Mouse (Mus musculus) midbrain, embryonic 11.5 days (tissue): ENCODE measurements around the gene Coa5. TPM values are rescaled to one million over a fixed set of nuclear protein-coding genes. Genes with fewer than 3 reads are reported as not detected.

Source experiments
- ATAC-seq: fragments of 200-750 bp; cut with Nextera tagmentation; 2 replicates; pipeline ENCODE4 v1.8.0; 2017; ENCODE audit warnings: moderate TSS enrichment, moderate library complexity; ENCODE audit not compliant: low FRiP score
- DNase-seq: peaks from one replicate; pipeline ENCODE4 v3.0.0; 2015; ENCODE audit warnings: low spot score; ENCODE audit errors: missing footprints
- H3K27ac ChIP-seq: fragments of 300-500 bp; sonication (generic); 2 replicates; pipeline ENCODE4 v1.5.1; 2014; ENCODE audit warnings: low read depth, low read length
- H3K27me3 ChIP-seq: fragments of 300-500 bp; sonication (generic); 2 replicates; pipeline ENCODE4 v1.6.1; 2014; ENCODE audit warnings: mild to moderate bottlenecking, low read length, moderate library complexity, mixed read lengths; ENCODE audit not compliant: control insufficient read depth, insufficient read depth
- H3K36me3 ChIP-seq: fragments of 300-500 bp; sonication (generic); 2 replicates; pipeline ENCODE4 v1.6.1; 2014; ENCODE audit warnings: mild to moderate bottlenecking, low read length, moderate library complexity, mixed read lengths; ENCODE audit not compliant: control insufficient read depth, insufficient read depth
- H3K4me1 ChIP-seq: fragments of 300-500 bp; sonication (generic); 2 replicates; pipeline ENCODE4 v1.6.1; 2014; ENCODE audit warnings: low read length; ENCODE audit not compliant: control insufficient read depth, insufficient read depth
- H3K4me2 ChIP-seq: fragments of 300-500 bp; sonication (generic); 2 replicates; pipeline ENCODE4 v1.6.1; 2014; ENCODE audit warnings: mild to moderate bottlenecking, moderate library complexity
- H3K4me3 ChIP-seq: fragments of 300-500 bp; sonication (generic); 2 replicates; pipeline ENCODE4 v1.5.1; 2014; ENCODE audit warnings: low read depth, low read length
- H3K9ac ChIP-seq: fragments of 300-500 bp; sonication (generic); 2 replicates; pipeline ENCODE4 v1.6.1; 2014; ENCODE audit warnings: low read length
- H3K9me3 ChIP-seq: fragments of 300-500 bp; sonication (generic); 2 replicates; pipeline ENCODE4 v1.6.1; 2016; ENCODE audit warnings: low read length; ENCODE audit not compliant: control insufficient read depth
- WGBS: fragments of 180-500 bp; shearing (Covaris S2); extraction: QIAGEN DNeasy Blood & Tissue Kit; methylation state at CpG from one replicate; pipeline ENCODE4 v1.1.7; 2014; 5-methylcytosine and 5-hydroxymethylcytosine counted together
- polyA plus RNA-seq: library from polyadenylated mRNA; unstranded; fragments of >200 nt; fragmentation: Nextera tagmentation; extraction: Ambion mirVana; gene quantifications from 2 replicates; pipeline ENCODE4 v1.2.1, GENCODE M21; 2014

Gene Coa5
- polyA plus RNA-seq, 1 experiment from 2014 or later = 55.0 TPM

DNA sequence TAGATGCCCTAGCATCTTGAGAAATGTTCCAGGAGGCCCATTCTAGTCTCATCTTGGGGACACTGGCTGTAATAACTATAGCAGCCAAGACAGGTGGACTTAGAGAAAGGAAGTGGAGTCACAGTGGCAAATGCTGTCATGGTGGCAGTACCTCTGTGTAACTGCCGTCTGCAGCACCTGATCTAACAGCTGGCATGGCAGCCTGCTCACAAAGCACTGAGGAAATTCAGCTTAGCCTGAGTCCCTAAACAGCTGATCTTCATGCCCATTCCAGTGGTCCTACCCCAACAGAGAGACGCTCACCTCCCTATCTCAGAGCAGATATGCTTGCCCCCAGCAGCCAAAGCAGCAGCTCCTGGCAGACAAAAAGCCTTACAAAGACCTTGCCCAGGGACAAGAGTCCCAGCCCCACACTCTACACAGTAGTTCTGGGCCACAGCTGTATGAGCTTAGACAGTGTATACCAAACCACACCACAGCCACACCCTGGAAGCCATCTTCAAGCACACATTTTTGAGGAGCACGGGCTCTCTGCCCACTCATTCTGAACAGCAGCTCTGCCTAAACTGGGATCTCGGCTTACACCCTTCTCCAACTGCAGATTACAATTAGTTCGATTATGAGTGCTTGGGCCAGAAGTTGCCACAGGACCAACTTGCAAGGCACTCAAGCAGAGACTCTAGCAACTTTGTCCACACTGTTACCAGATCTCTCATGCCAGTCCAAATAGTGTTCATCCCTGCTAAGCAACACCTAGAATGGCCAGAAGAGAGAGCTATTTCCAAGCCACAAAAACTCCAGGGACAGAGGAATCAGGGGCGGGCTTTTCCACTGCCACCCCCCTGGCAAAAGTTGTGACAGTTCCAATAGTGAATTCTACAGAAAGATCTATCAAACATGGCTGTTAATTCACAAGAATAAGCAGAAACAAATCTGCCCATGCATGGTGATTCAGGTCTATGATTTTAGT is 41.6 kb upstream of the Coa5 start:
- no peak overlapping the region for H3K4me2 ChIP-seq
- no peak overlapping the region for H3K9ac ChIP-seq
- DNase-seq (no peak), ATAC-seq (no peak)
- no peaks in the 10 kb centered on the region for H3K4me1 ChIP-seq
- WGBS = 81% methylated on average over 6 of the region's 6 CpGs
- no peaks in the 10 kb centered on the region for H3K27me3 ChIP-seq
- H3K4me3 ChIP-seq = no peak overlapping the region
- H3K36me3 ChIP-seq = no peaks in the 10 kb centered on the region
- H3K9me3 ChIP-seq = no peaks in the 10 kb centered on the region
- no peak overlapping the region for H3K27ac ChIP-seq

GRCm38 (mm10) chr1:37469007-37469406 is 39.1 kb upstream of the Coa5 start:
- Histone ChIP-seq H3K9me3 (no peaks in the 10 kb centered on the region), H3K27me3 (no peaks in the 10 kb centered on the region), H3K4me2 (no peak overlapping the region), H3K4me3 (no peak overlapping the region), H3K36me3 (no peaks in the 10 kb centered on the region), H3K9ac (no peak overlapping the region), H3K27ac (no peak overlapping the region), H3K4me1 (no peaks in the 10 kb centered on the region)
- DNase-seq (no peak), ATAC-seq (no peak)
- 90% methylated on average over 5 of the region's 5 CpGs for WGBS

DNA sequence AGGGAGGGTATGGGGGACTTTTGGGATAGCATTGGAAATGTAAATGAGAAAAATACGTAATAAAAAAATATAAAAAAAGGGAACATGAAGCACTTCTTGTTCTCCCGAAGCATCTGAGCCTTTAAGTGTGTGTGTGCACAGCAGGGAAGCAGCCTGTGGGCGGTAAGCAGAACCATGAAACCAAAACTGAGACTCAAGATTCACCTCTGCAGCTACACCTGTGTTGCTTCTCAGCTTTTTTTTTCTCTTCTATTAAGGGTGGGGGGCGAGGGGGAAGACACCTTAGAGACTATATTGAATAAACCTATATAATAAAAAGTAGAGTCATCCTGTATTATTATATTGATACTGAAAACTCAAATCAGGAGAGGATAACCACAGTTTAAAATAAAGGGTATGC is 37.9 kb upstream of the Coa5 start:
- 75% methylated on average over 4 of the region's 4 CpGs for WGBS
- Histone ChIP-seq H3K4me3 (no peak overlapping the region), H3K9me3 (no peaks in the 10 kb centered on the region), H3K27ac (no peak overlapping the region), H3K9ac (no peak overlapping the region), H3K4me2 (no peak overlapping the region), H3K27me3 (no peaks in the 10 kb centered on the region), H3K4me1 (no peaks in the 10 kb centered on the region), H3K36me3 (no peaks in the 10 kb centered on the region)
- DNase-seq (no peak), ATAC-seq (no peak)

- H3K36me3 ChIP-seq = no peaks in the 10 kb centered on the region
- no peak for DNase-seq
- no peaks in the 10 kb centered on the region for H3K4me1 ChIP-seq
- H3K4me2 ChIP-seq = no peak overlapping the region
- H3K27me3 ChIP-seq = no peaks in the 10 kb centered on the region
- ATAC-seq = no peak
- no peak overlapping the region for H3K4me3 ChIP-seq
- no peak overlapping the region for H3K27ac ChIP-seq
- no peak overlapping the region for H3K9ac ChIP-seq
- H3K9me3 ChIP-seq = no peaks in the 10 kb centered on the region
- WGBS = 81% methylated on average over 3 of the region's 3 CpGs
These were observed 36.6 kb upstream of the Coa5 start for GRCm38 (mm10) chr1:37466322-37466995.

- WGBS = 86% methylated on average over 10 of the region's 10 CpGs
- DNase-seq (no peak), ATAC-seq (no peak)
- H3K4me1 ChIP-seq = no peaks in the 10 kb centered on the region
- H3K27ac ChIP-seq = no peak overlapping the region
- no peak overlapping the region for H3K4me3 ChIP-seq
- H3K9me3 ChIP-seq = no peaks in the 10 kb centered on the region
- H3K27me3 ChIP-seq = no peaks in the 10 kb centered on the region
- no peaks in the 10 kb centered on the region for H3K36me3 ChIP-seq
- no peak overlapping the region for H3K4me2 ChIP-seq
- H3K9ac ChIP-seq = no peak overlapping the region
These were observed 35.1 kb upstream of the Coa5 start for GRCm38 (mm10) chr1:37464878-37465452.

DNA sequence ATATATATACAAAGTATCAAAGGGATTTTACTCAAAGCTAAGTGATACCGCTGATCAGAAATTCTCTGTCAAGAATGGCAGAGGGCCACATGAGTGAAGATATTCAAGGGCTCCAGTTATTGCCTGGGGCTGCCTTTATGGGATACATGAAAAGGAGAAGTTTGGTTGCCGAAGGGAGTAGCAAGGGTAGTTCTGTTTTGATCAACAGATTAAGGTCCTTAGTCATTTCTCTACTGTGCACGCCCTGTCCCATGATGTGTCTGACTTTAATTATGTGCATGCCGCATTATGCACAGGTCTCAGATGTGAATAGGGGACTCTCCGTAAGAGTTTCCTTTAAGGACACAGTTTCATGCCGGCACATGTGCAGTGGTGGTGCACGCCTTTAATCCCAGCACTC is 27.6 kb upstream of the Coa5 start:
- no peak overlapping the region for H3K4me3 ChIP-seq
- no peak overlapping the region for H3K9ac ChIP-seq
- DNase-seq (no peak), ATAC-seq (no peak)
- H3K4me2 ChIP-seq = no peak overlapping the region
- H3K27ac ChIP-seq = no peak overlapping the region
- no peaks in the 10 kb centered on the region for H3K36me3 ChIP-seq
- no peaks in the 10 kb centered on the region for H3K4me1 ChIP-seq
- WGBS = 96% methylated on average over 7 of the region's 7 CpGs
- H3K27me3 ChIP-seq = no peaks in the 10 kb centered on the region
- H3K9me3 ChIP-seq = no peaks in the 10 kb centered on the region

DNA sequence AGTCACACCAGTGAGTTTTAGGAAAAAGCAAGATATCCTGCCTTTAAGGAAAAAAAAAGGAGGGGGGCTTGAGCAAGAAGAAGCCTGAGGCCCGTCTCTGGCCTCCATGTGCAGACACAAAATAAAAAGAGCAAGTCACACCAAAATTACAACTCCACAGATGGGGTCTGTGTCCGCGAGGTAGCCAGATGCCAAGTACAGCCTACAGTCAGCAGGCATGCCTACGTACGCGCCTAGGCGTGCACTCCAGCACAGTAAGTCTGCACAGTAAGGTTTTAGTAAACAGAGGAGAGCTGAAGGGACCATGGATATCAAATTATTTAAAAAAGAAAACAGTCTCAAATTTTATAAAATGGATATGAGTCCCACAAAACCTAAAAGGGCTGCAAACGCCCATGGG is 21.4 kb upstream of the Coa5 start:
- ATAC-seq (no peak), DNase-seq (no peak)
- 91% methylated on average over 8 of the region's 8 CpGs for WGBS
- no peaks in the 10 kb centered on the region for H3K36me3 ChIP-seq
- no peak overlapping the region for H3K9ac ChIP-seq
- H3K4me1 ChIP-seq = no peaks in the 10 kb centered on the region
- H3K4me3 ChIP-seq = no peak overlapping the region
- no peaks in the 10 kb centered on the region for H3K27me3 ChIP-seq
- H3K4me2 ChIP-seq = no peak overlapping the region
- no peaks in the 10 kb centered on the region for H3K9me3 ChIP-seq
- H3K27ac ChIP-seq = no peak overlapping the region

- H3K4me3 ChIP-seq = no peak overlapping the region
These were observed 18.6 kb upstream of the Coa5 start for GRCm38 (mm10) chr1:37448361-37449095.

More at GRCm38 (mm10) chr1:37448361-37449095, 18.6 kb upstream of the Coa5 start:
- WGBS = 81% methylated on average over 10 of the region's 10 CpGs
- Histone ChIP-seq H3K36me3 (no peaks in the 10 kb centered on the region), H3K27ac (no peak overlapping the region), H3K4me2 (no peak overlapping the region), H3K9me3 (no peaks in the 10 kb centered on the region), H3K27me3 (no peaks in the 10 kb centered on the region), H3K4me1 (no peaks in the 10 kb centered on the region), H3K9ac (no peak overlapping the region)
- DNase-seq = peak; percentile 87
- no peak for ATAC-seq
